Mouse (Mus musculus) midbrain, embryonic 15.5 days (tissue): ENCODE data around the gene Slc3a1. TPM values are rescaled to one million over a fixed set of nuclear protein-coding genes. Genes with fewer than 3 reads are reported as not detected.
A peak's percentile ranks its signal among the peaks of the same experiment; 100 is the strongest.

Experiments
- ATAC-seq: fragments of 200-750 bp; cut with Nextera tagmentation; replicated peaks from 2 replicates; pipeline ENCODE4 v1.8.0; 2017; ENCODE audit warnings: moderate TSS enrichment
- H3K27ac ChIP-seq: fragments of 300-500 bp; sonication (generic); 2 replicates; pipeline ENCODE4 v1.5.1; 2015; ENCODE audit warnings: mild to moderate bottlenecking, inconsistent platforms
- H3K27me3 ChIP-seq: fragments of 300-500 bp; sonication (generic); replicated peaks from 2 replicates; pipeline ENCODE4 v1.6.1; 2015; ENCODE audit warnings: inconsistent platforms
- H3K36me3 ChIP-seq: fragments of 300-500 bp; sonication (generic); replicated peaks from 2 replicates; pipeline ENCODE4 v1.6.1; 2015; ENCODE audit warnings: inconsistent platforms
- H3K4me1 ChIP-seq: fragments of 300-500 bp; sonication (generic); 2 replicates; pipeline ENCODE4 v1.6.1; 2015; ENCODE audit warnings: inconsistent platforms
- H3K4me2 ChIP-seq: fragments of 300-500 bp; sonication (generic); 2 replicates; pipeline ENCODE4 v1.6.1; 2015; ENCODE audit warnings: inconsistent platforms, mild to moderate bottlenecking, moderate library complexity
- H3K4me3 ChIP-seq: fragments of 300-500 bp; sonication (generic); 2 replicates; pipeline ENCODE4 v1.5.1; 2015; ENCODE audit warnings: mild to moderate bottlenecking, inconsistent platforms
- H3K9ac ChIP-seq: fragments of 300-500 bp; sonication (generic); 2 replicates; pipeline ENCODE4 v1.6.1; 2015; ENCODE audit warnings: mild to moderate bottlenecking, inconsistent platforms
- H3K9me3 ChIP-seq: fragments of 300-500 bp; sonication (generic); 2 replicates; pipeline ENCODE4 v1.6.1; 2016; ENCODE audit warnings: inconsistent platforms
- WGBS: fragments of 180-500 bp; shearing (Covaris S2); methylation state at CpG from one replicate; pipeline ENCODE4 v1.1.7; 2015; ENCODE audit warnings: mixed read lengths; 5-methylcytosine and 5-hydroxymethylcytosine counted together
- polyA plus RNA-seq: library from polyadenylated mRNA; unstranded; fragments of >200 nt; fragmentation: Nextera tagmentation; extraction: Ambion mirVana; gene quantifications from 2 replicates; pipeline ENCODE4 v1.2.1, GENCODE M21; 2015

The Slc3a1 gene
- polyA plus RNA-seq, 1 experiment from 2014 or later, result 0.48 TPM

DNA sequence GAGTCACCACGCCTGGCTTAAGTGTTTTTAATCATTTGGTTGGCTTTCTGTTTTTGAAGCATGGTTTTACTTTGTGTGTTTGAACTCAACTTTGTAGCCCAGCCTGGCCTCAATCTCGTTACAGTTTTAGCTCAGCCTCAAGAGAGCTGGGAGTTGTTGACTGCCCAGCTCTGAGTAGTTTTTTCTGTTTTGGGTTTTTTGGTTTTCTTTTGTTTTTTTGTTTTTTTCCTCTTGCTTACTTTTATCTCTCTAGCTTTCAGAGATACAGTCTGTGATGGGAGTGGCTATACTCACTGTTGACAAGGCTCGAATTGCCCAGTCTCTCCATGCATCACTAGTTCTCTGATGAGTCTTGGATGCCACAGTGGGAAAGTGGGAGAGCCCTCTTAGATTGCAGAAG, 7.8 kb upstream of the Slc3a1 start:
- no peak overlapping the region for H3K4me2 ChIP-seq
- H3K27me3 ChIP-seq, result no peaks in the 10 kb centered on the region
- no peaks in the 10 kb centered on the region for H3K36me3 ChIP-seq
- no peaks in the 10 kb centered on the region for H3K9me3 ChIP-seq
- WGBS, result 86% methylated on average over 3 of the region's 3 CpGs
- H3K4me1 ChIP-seq, result no peaks in the 10 kb centered on the region
- H3K9ac ChIP-seq, result no peak overlapping the region
- H3K4me3 ChIP-seq, result no peak overlapping the region
- ATAC-seq, result no peak
- H3K27ac ChIP-seq, result no peak overlapping the region

DNA sequence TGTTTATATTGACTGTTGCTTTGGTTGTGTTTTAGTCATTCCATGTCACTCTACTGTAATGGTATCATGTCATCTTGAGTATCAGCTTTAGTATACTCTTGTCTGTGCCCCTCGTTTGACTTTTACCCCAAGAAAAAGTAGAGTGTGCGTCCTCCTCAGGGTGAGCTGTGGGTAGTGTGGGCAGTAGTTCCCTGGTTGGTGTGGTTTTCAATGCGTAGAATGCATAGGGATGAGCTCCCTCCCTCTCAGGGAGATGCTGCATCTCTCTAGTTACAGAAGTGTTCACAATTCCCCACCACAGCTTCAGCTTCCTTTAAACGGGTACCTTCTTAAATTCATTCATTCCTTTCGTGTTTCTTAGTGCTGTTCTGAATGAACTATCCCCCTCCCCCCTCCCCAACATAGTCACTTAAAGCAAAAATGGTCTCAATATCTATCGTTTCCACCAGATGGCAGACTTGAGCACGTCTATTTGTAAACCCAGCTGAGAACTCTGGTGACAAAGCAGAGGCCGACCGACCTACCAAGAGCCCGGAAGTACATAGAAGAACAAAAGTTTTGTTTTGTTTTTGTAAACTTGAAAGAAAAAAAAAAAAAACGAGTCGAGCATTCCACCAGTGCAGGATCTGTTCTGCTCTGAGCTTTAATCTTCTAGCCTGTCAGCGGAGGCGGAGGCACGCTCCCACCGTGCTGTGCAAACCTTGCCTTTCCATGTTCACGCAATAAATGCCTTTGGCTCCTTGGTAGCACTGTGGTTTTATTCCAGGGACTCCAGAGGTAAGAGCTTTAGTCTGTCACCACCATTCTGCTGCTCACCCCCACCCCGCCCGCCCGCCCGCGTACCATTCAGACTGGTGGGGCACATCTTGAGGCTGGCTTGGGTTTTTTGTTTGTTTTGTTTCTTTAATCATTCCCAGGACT, 4.7 kb upstream of the Slc3a1 start:
- Histone ChIP-seq H3K36me3 (no peaks in the 10 kb centered on the region), H3K27me3 (no peaks in the 10 kb centered on the region), H3K4me1 (no peaks in the 10 kb centered on the region), H3K9ac (no peak overlapping the region), H3K4me3 (no peak overlapping the region), H3K4me2 (no peak overlapping the region), H3K27ac (no peak overlapping the region), H3K9me3 (no peaks in the 10 kb centered on the region)
- ATAC-seq, result peak; percentile 51; the same call in 1 of the 2 replicates
- 55% methylated on average over 22 of the region's 22 CpGs for WGBS

DNA sequence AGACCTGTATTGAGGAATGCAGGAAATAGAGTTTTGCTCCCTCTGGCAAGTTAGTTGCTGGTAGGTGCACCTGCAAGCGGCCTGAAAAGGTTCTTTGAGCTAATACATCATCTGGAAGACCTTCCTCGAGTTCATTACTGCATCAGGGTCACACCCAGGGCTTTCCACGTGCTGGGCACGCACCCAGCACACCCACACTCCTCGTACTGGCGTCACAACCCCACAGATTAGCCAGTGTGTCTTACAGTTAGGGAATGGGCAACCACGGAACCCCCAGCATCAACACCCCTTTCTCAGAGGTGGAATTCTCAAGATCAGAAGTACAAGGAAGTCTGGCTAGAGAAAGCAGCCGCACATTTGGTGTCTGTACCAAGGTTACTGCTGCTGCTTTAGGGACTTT, 3.9 kb upstream of the Slc3a1 start:
- Histone ChIP-seq H3K4me3 (no peak overlapping the region), H3K9ac (no peak overlapping the region), H3K4me1 (no peaks in the 10 kb centered on the region), H3K27me3 (no peaks in the 10 kb centered on the region), H3K9me3 (no peaks in the 10 kb centered on the region), H3K36me3 (no peaks in the 10 kb centered on the region), H3K27ac (no peak overlapping the region), H3K4me2 (no peak overlapping the region)
- no peak for ATAC-seq
- WGBS, result 92% methylated on average over 8 of the region's 8 CpGs

DNA sequence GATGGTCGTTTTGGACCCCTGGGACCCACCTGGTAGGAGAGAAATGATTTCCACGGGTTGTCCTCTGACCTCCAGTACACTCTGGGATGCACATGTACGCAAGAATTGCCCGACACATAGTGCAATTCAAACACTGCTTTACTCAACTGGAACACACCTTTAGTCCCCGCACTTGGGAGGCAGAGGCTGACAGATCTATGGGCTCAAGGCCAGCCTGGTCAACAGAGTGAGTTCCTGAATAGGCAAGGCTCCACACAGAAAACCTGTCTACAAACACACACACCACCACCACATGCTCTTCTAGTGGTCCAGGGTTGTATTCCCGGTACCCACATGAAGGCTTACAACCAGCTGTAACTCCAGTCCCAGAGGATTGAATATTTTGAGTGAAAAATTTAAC, 3.0 kb upstream of the Slc3a1 start:
- H3K27me3 ChIP-seq, result no peaks in the 10 kb centered on the region
- H3K9ac ChIP-seq, result no peak overlapping the region
- H3K4me2 ChIP-seq, result no peak overlapping the region
- 94% methylated on average over 6 of the region's 6 CpGs for WGBS
- no peaks in the 10 kb centered on the region for H3K9me3 ChIP-seq
- no peaks in the 10 kb centered on the region for H3K4me1 ChIP-seq
- no peak overlapping the region for H3K27ac ChIP-seq
- H3K36me3 ChIP-seq, result no peaks in the 10 kb centered on the region
- ATAC-seq, result no peak
- H3K4me3 ChIP-seq, result no peak overlapping the region

DNA sequence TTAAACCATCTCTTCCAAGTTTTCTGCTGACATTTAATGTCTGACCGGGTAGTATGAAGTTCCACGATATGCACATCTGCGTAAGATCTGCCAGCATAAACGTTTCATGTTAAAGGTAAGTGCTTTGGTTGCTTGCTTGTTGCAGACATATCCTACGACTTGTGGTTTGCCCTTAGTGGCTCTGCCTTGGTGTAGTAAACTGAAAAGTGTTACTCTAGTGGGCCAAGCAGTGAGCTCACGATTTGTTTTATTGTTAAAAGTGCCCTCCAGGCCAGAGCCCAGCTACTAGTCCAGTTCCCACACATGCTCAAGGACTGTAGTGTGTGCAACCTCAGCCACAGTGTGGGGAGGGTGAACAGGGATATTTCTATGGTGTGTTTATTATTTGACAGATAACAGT, 1.7 kb upstream of the Slc3a1 start:
- Histone ChIP-seq H3K9ac (no peak overlapping the region), H3K27ac (no peak overlapping the region), H3K27me3 (no peaks in the 10 kb centered on the region), H3K4me2 (no peak overlapping the region), H3K9me3 (no peaks in the 10 kb centered on the region), H3K4me3 (no peak overlapping the region), H3K36me3 (no peaks in the 10 kb centered on the region), H3K4me1 (no peaks in the 10 kb centered on the region)
- ATAC-seq, result no peak
- WGBS, result 93% methylated on average over 6 of the region's 6 CpGs

DNA sequence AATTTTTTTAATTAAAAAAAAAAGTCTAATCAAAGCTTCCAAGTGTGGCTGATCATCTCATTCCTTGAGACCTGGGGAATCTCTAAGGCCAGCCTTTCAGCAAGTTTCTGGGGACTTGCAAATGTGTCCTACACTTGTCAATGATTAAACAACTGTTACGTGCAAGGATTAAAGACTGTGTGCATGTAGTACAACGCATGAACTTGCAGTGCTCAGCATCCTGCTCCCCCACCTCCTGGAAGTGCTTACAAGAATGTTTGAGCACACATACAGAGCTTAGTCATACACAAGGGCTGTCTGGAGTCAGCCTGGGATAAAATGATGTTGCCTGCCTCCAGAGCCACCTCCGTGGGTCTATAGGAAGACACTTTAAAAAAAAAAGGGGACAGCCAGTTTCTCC, 929 bp upstream of the Slc3a1 start:
- no peaks in the 10 kb centered on the region for H3K9me3 ChIP-seq
- no peak overlapping the region for H3K4me3 ChIP-seq
- H3K27me3 ChIP-seq, result no peaks in the 10 kb centered on the region
- no peaks in the 10 kb centered on the region for H3K4me1 ChIP-seq
- ATAC-seq, result no peak
- H3K36me3 ChIP-seq, result no peaks in the 10 kb centered on the region
- 88% methylated on average over 3 of the region's 3 CpGs for WGBS
- H3K4me2 ChIP-seq, result no peak overlapping the region
- H3K9ac ChIP-seq, result no peak overlapping the region
- H3K27ac ChIP-seq, result no peak overlapping the region

DNA sequence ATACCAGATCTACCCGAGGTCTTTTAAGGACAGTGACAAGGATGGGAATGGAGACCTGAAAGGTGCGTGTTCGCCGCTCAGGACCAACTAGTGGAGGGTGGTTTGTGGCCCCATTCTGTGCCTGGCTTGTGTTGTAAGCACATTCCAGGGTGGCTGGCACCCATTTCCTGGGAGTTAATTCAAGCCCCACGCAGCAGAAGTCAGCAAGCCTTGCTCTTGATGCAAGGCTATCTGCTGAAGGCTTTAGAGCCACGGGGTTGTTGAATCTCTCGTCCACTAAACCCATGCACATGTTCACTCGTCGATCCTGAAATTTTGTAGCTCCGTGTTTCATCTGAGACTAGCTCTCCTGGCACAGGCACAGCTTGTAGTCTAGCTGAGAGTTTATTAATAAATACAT, 621 bp downstream of the Slc3a1 start:
- WGBS, result 93% methylated on average over 10 of the region's 10 CpGs
- no peak overlapping the region for H3K4me3 ChIP-seq
- H3K4me1 ChIP-seq, result no peaks in the 10 kb centered on the region
- H3K4me2 ChIP-seq, result no peak overlapping the region
- H3K36me3 ChIP-seq, result no peaks in the 10 kb centered on the region
- H3K27ac ChIP-seq, result no peak overlapping the region
- H3K27me3 ChIP-seq, result no peaks in the 10 kb centered on the region
- ATAC-seq, result no peak
- H3K9me3 ChIP-seq, result no peaks in the 10 kb centered on the region
- no peak overlapping the region for H3K9ac ChIP-seq

DNA sequence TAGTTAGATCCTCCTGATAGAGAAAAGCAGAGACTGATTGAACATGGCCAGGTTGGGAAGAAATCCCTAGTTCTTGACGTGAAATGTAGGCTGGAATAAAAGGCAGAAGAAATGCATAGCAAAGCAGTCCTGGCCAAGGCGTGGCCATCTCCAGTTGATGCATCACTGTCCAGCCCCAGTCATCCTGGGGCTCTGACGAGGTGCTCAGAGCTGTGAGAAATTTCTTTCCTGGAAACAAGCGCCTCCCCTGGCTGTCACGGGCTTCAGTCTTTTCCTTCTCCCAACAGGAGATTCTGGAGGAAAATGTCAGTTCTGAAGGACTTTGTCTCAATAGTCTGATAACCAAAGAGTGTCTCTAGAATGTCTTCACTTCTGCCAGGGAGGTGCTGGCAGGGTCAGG, 2.5 kb downstream of the Slc3a1 start:
- H3K36me3 ChIP-seq, result no peaks in the 10 kb centered on the region
- no peak overlapping the region for H3K4me3 ChIP-seq
- no peak for ATAC-seq
- H3K9me3 ChIP-seq, result no peaks in the 10 kb centered on the region
- H3K4me2 ChIP-seq, result no peak overlapping the region
- 87% methylated on average over 5 of the region's 5 CpGs for WGBS
- no peak overlapping the region for H3K27ac ChIP-seq
- no peaks in the 10 kb centered on the region for H3K27me3 ChIP-seq
- no peaks in the 10 kb centered on the region for H3K4me1 ChIP-seq
- no peak overlapping the region for H3K9ac ChIP-seq

DNA sequence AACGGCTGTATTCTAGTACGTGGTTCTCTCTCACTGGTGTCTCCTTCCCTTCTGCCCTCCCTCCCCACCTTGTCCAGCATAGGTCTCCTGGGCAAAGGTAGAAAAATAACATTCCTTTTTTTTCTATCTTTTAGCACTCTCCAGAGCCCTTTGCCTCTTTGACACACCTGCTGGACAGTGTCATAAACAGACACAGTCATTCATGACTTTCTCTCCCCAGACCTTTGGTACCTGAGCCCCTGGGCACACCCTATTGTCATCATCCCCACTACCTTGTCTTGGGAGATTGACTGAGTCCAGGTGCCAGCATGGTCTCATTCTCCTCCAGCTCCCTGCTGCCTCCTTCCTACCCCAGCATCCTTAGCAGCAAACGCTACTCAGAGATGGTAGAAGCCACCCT, 4.9 kb downstream of the Slc3a1 start:
- Histone ChIP-seq H3K4me1 (no peaks in the 10 kb centered on the region), H3K27me3 (no peaks in the 10 kb centered on the region), H3K36me3 (no peaks in the 10 kb centered on the region), H3K4me2 (no peak overlapping the region), H3K4me3 (no peak overlapping the region), H3K27ac (no peak overlapping the region), H3K9me3 (no peaks in the 10 kb centered on the region), H3K9ac (no peak overlapping the region)
- no peak for ATAC-seq
- 87% methylated on average over 3 of the region's 3 CpGs for WGBS

DNA sequence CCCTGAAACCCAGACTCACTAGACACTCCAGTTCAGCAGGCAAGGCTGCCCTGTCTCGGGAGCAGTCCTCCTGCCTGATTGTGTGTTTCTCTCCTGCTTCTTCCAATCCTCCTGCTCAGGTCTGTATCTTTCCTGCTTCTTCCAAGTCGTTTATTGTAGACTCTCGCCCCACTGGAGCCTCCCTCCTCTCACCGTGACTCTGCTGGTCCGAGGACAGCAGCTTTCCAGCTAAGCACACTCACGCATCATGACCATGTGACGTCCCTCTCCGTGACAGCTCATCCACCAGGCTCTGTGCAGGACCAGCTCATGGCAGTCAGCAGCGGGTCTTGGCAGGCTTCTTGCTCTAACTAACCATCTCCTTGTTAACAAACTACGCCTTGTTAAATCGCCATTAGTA, 5.9 kb downstream of the Slc3a1 start:
- Histone ChIP-seq H3K27ac (no peak overlapping the region), H3K4me2 (no peak overlapping the region), H3K27me3 (no peaks in the 10 kb centered on the region), H3K4me1 (no peaks in the 10 kb centered on the region), H3K4me3 (no peak overlapping the region), H3K36me3 (no peaks in the 10 kb centered on the region), H3K9ac (no peak overlapping the region), H3K9me3 (no peaks in the 10 kb centered on the region)
- 0 out of 2 replicates have a peak, but pooled peaks have one; percentile 42 for ATAC-seq
- WGBS, result 59% methylated on average over 11 of the region's 11 CpGs

DNA sequence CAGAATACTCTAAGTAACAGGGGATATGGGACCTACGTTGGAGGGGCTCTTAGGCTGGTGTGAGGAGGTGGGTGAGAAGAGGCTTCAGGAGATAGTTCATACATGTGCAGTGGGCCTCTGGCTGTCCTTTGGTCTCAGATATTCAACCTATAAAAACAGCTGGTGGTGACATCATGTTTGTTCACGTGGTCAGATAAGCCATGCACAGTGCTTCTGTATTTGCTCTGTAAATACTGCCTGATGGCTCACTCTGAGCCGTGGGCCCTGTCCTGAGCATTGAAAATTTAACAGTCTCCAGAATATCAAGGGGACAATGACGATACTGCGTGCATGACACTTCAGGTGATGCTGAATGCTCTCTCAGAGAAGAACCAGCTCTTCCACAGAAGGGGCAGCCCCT, 9.7 kb downstream of the Slc3a1 start:
- no peak overlapping the region for H3K9ac ChIP-seq
- H3K4me3 ChIP-seq, result no peak overlapping the region
- no peak overlapping the region for H3K27ac ChIP-seq
- 87% methylated on average over 5 of the region's 5 CpGs for WGBS
- no peak for ATAC-seq
- no peaks in the 10 kb centered on the region for H3K36me3 ChIP-seq
- no peaks in the 10 kb centered on the region for H3K9me3 ChIP-seq
- no peaks in the 10 kb centered on the region for H3K4me1 ChIP-seq
- no peaks in the 10 kb centered on the region for H3K27me3 ChIP-seq
- no peak overlapping the region for H3K4me2 ChIP-seq

DNA sequence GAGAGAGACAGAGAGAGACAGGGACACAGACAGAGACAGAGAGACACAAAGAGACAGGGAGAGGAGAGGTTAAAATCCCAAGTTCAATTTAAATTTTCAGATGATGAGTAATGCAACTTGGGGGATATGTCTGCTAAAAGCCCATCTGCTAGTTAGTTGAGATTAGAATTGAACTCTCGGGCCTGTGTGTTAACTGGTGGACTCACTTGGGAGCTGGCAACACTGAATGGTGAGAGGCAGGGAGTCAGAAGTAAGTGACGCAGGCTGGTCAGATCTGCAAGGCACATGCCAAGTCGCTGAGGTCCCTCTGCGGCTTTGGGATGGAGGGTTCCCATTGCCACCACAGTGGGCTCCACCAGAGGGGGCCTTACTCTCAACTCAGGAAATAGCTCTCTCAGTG, 10.1 kb downstream of the Slc3a1 start:
- Histone ChIP-seq H3K9me3 (no peaks in the 10 kb centered on the region), H3K9ac (no peak overlapping the region), H3K36me3 (no peaks in the 10 kb centered on the region), H3K4me3 (no peak overlapping the region), H3K4me1 (no peaks in the 10 kb centered on the region), H3K4me2 (no peak overlapping the region), H3K27me3 (no peaks in the 10 kb centered on the region), H3K27ac (no peak overlapping the region)
- ATAC-seq, result no peak
- 87% methylated on average over 4 of the region's 4 CpGs for WGBS

DNA sequence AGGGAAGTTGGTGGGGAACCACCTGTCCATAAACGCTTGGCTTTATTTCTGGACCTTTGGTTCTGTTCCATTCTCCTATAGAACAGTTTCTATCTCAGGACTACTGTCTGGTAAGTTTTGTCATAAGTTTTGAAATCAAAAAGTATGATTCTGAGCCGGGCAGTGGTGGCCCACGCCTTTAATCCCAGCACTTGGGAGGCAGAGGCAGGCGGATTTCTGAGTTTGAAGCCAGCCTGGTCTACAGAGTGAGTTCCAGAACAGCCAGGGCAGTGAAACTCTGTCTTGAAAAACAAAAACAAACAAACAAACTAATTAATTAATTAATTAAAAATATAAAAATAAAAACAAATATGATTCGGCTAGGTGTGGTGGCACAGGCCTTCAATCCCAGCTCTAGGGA, 10.6 kb downstream of the Slc3a1 start:
- Histone ChIP-seq H3K36me3 (no peaks in the 10 kb centered on the region), H3K9me3 (no peaks in the 10 kb centered on the region), H3K4me2 (no peak overlapping the region), H3K27me3 (no peaks in the 10 kb centered on the region), H3K27ac (no peak overlapping the region), H3K4me1 (no peaks in the 10 kb centered on the region), H3K4me3 (no peak overlapping the region), H3K9ac (no peak overlapping the region)
- no peak for ATAC-seq
- WGBS, result 94% methylated on average over 5 of the region's 5 CpGs
